Mouse (Mus musculus) heart, adult 2 months (tissue): ENCODE data around the gene Slc12a6.

ENCODE experiments used
- CTCF ChIP-seq: fragments of 200-600 bp; IDR thresholded peaks from 2 replicates; pipeline ENCODE4 v1.8.1; 2022; ENCODE audit warnings: antibody characterized with exemption, mild to moderate bottlenecking, moderate library complexity
- EP300 ChIP-seq: fragments of 200-500 bp; IDR thresholded peaks from 2 replicates; pipeline ENCODE4 v1.6.1; 2011; ENCODE audit warnings: low read depth, low read length, control low read depth; ENCODE audit not compliant: insufficient read depth
- POLR2A ChIP-seq: fragments of 200-500 bp; IDR thresholded peaks from 2 replicates; pipeline ENCODE4 v1.6.1; 2011; ENCODE audit warnings: mild to moderate bottlenecking, low read depth, low read length, control low read depth; ENCODE audit not compliant: insufficient read depth

DNA sequence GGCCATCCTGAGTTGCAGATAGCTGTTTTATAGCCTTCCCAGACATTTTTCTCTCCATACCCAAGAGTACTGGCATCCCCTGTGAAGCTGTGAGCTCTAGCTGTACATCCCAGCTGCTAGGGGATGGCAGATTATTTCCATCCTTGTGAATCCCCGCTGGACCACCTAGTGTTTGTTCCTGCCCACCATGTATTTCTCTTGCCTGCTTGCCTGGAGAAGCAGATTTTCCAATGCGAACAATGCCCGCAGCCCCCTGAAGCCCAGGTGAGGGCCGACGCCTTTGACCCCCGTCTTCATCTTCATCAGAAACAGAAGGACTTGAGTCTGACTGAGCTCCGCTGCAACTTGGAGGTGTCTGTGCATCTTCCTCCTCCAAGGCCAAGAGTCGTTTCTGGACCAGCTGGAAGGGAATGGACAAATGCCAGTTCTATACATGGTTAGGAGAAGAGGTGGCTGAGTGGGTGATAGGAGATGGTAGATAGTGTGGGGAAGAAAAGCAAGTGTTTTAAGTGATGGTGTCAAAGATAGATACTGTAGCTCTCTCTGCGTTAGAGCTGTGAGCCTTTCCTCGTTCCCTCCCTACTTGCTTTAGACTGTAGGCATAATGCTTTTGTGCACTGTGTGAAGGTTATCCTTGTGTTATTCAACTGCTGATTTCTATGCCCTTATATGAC, 15.7 kb upstream of the Slc12a6 start:
- TF ChIP-seq CTCF (no peak), EP300 (no peak), POLR2A (no peak)
